Mouse (Mus musculus): ENCODE measurements around the gene Tmem151a.

The Tmem151a gene

GRCm38 (mm10) chr19:5085145-5085863 is at the start of gene Tmem151a:
Gene Tmem151a (minus strand): TSS chr19:5085531.
- no peak for DNase-seq (ENCODE audit: low read depth)

GRCm38 (mm10) chr19:5131237-5131636 is 45.9 kb upstream of the Tmem151a start:
- no peak for DNase-seq (ENCODE audit: low read depth)

GRCm38 (mm10) chr19:5129770-5130169 is 44.4 kb upstream of the Tmem151a start:
- DNase-seq (ENCODE audit: low read depth), result no peak

- no peak for DNase-seq (ENCODE audit: low read depth)
These were observed 38.8 kb upstream of the Tmem151a start for GRCm38 (mm10) chr19:5124055-5124614.

- DNase-seq (ENCODE audit: low read depth), result no peak
These were observed 37.9 kb upstream of the Tmem151a start for GRCm38 (mm10) chr19:5123241-5123640.

- no peak for DNase-seq (ENCODE audit: low read depth)
These were observed 37.2 kb upstream of the Tmem151a start for GRCm38 (mm10) chr19:5122492-5122891.

- no peak for DNase-seq (ENCODE audit: low read depth)
These were observed 33.0 kb upstream of the Tmem151a start, which contains the start of gene Klc2 for GRCm38 (mm10) chr19:5118384-5118698. Gene Klc2 (minus strand): TSS chr19:5118560.

GRCm38 (mm10) chr19:5117494-5118383 is 32.4 kb upstream of the Tmem151a start:
- peak; percentile 74 for DNase-seq (ENCODE audit: low read depth)

- DNase-seq (ENCODE audit: low read depth), result no peak
These were observed 28.5 kb upstream of the Tmem151a start for GRCm38 (mm10) chr19:5113783-5114182.

- no peak for DNase-seq (ENCODE audit: low read depth)
These were observed 24.5 kb upstream of the Tmem151a start for GRCm38 (mm10) chr19:5109659-5110453.

- no peak for DNase-seq (ENCODE audit: low read depth)
These were observed 23.4 kb upstream of the Tmem151a start for GRCm38 (mm10) chr19:5108702-5109101.

- no peak for DNase-seq (ENCODE audit: low read depth)
These were observed 22.9 kb upstream of the Tmem151a start for GRCm38 (mm10) chr19:5108271-5108575.

GRCm38 (mm10) chr19:5107556-5108270 is 22.4 kb upstream of the Tmem151a start:
- DNase-seq (ENCODE audit: low read depth), result no peak

GRCm38 (mm10) chr19:5106731-5107191 is 21.4 kb upstream of the Tmem151a start, which contains the start of gene Rab1b:
Gene Rab1b (minus strand): TSS chr19:5107072.
- peak; percentile 96 for DNase-seq (ENCODE audit: low read depth)

GRCm38 (mm10) chr19:5106074-5106473 is 20.7 kb upstream of the Tmem151a start:
- no peak for DNase-seq (ENCODE audit: low read depth)

GRCm38 (mm10) chr19:5098363-5099143 is 13.2 kb upstream of the Tmem151a start, which contains the start of gene Cnih2:
Gene Cnih2 (minus strand): TSS chr19:5098521.
- DNase-seq (ENCODE audit: low read depth), result no peak

GRCm38 (mm10) chr19:5097521-5098362 is 12.4 kb upstream of the Tmem151a start:
- no peak for DNase-seq (ENCODE audit: low read depth)

GRCm38 (mm10) chr19:5095887-5096474 is 10.7 kb upstream of the Tmem151a start:
- DNase-seq (ENCODE audit: low read depth), result no peak

GRCm38 (mm10) chr19:5094746-5095417 is 9.6 kb upstream of the Tmem151a start:
- no peak for DNase-seq (ENCODE audit: low read depth)
